Mouse (Mus musculus): ENCODE data around the gene Mfap5.

DNA sequence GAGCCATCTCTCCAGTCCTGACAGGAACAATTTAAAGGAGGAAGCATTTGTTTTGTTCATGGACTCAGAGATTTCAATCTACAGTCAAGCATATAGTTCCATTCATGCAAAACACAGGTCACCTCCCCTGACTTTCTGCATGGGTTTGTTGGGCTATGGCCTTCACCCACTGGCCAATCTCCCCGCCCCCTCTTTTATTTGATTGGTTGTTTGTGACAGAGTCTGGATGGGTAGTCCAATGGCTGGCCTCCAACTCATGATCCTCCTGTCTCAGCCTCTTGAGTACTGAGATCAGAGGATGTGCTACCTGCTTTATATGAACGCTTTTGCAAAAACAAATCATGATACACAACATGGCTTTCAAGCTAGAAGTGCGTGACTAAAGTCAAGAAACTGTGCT lies 71.4 kb downstream of the Mfap5 start:
- TF ChIP-seq CTCF (IDR thresholded peaks at IDR 0.05; ENCODE audit: control insufficient read depth, insufficient read depth, low read length) (no peak), POLR2A (IDR thresholded peaks at IDR 0.05; ENCODE audit: borderline replicate concordance, control insufficient read depth, low read depth, low read length) (no peak)

All from bone marrow, adult 2 months (tissue).